Mouse (Mus musculus): ENCODE measurements around the gene Nlrp6.
"Not testable (repeated sequence)": the region's sequence is repeated elsewhere in the genome, so short reads cannot be mapped to it uniquely, and the experiment has no call there.

The Nlrp6 gene

GRCm38 (mm10) chr7:140973396-140974165 lies 52.9 kb downstream of the Nlrp6 start:
- DNase-seq (ENCODE audit: low spot score): no peak

- DNase-seq (ENCODE audit: low spot score): peak; percentile 23
These were observed 54.2 kb downstream of the Nlrp6 start for GRCm38 (mm10) chr7:140974940-140975339.

- DNase-seq (ENCODE audit: low spot score): no peak
These were observed 54.8 kb downstream of the Nlrp6 start for GRCm38 (mm10) chr7:140975465-140975864.

GRCm38 (mm10) chr7:140976720-140977119 lies 56.0 kb downstream of the Nlrp6 start:
- DNase-seq (ENCODE audit: low spot score): not testable (repeated sequence)
